8 mouse cellular contexts compared by ENCODE assay signal in genomic region chr1:87418733-87419132, GRCm38 (mm10). TPM values are rescaled to one million over a fixed set of nuclear protein-coding genes. Genes with fewer than 3 reads are reported as not detected.
DNase-seq lines count a peak whose midpoint lies in the region; ATAC-seq and TF ChIP-seq lines count a peak whose summit lies in the region.
"Had no signal": no experiment of that assay in that cellular context is flagged by ENCODE, and none has a peak within 500 bp of the region (broad histone marks: within the 10 kb centered on the region; RNA-seq: fewer than 3 reads in every experiment).

No protein-coding gene starts in this region.

- ATAC-seq in Patski: no peak
- ATAC-seq in hematopoietic stem cell, adult 5-6 weeks (replicated peaks in 1 of 2; ENCODE audit: insufficient read depth in 1 of 2, low FRiP score in 2 of 2, low TSS enrichment in 1 of 2, low read depth in 1 of 2, poor library complexity in 2 of 2, severe bottlenecking in 2 of 2): peak; percentile 64 to 75
- ATAC-seq in stomach, postnatal 0 days (ENCODE audit: low FRiP score, low TSS enrichment): no peak

- H3K27ac ChIP-seq in CH12.LX (ENCODE audit: insufficient read depth, low read depth): no peak overlapping the region
- H3K27ac ChIP-seq in stomach, postnatal 0 days (replicated peaks): no peak overlapping the region

- H3K9ac ChIP-seq in CH12.LX (ENCODE audit: insufficient read depth, low read depth): no peak overlapping the region
- H3K9ac ChIP-seq in stomach, postnatal 0 days (ENCODE audit: low read length): no peak overlapping the region

- peaks cover 55 to 92% of the 10 kb centered on the region in 2 experiments for H3K36me3 ChIP-seq in CH12.LX (replicated peaks in 1 of 2; ENCODE audit: control insufficient read depth in 1 of 2, insufficient read depth in 1 of 2, low read length in 1 of 2)
- H3K36me3 ChIP-seq in stomach, postnatal 0 days (ENCODE audit: control insufficient read depth, insufficient read depth, low read length): peaks cover 11% of the 10 kb centered on the region

- dilution Hi-C loops in CH12.LX (cut with MboI; ENCODE audit: extremely low pct_ligation_motif_present, extremely low pct_unique_long_range_greater_than_20kb, low sequenced_read_pairs): no loop called here

- 81% methylated on average over 4 of the region's 4 CpGs for WGBS in stomach, postnatal 0 days

- H3K79me2 ChIP-seq in CH12.LX (replicated peaks; ENCODE audit: control insufficient read depth, extremely low read depth, insufficient read depth, poor library complexity, severe bottlenecking): peaks cover 7% of the 10 kb centered on the region

- H3K4me3 ChIP-seq in CH12.LX (replicated peaks in 1 of 3; ENCODE audit: low read depth in 2 of 3, low read length in 2 of 3, poor library complexity in 1 of 3): no peak overlapping the region
- H3K4me3 ChIP-seq in stomach, postnatal 0 days (ENCODE audit: low read depth, low read length): no peak overlapping the region

- no peak overlapping the region for H3K4me2 ChIP-seq in CH12.LX (ENCODE audit: insufficient read depth, low read depth, poor library complexity, severe bottlenecking)
- H3K4me2 ChIP-seq in stomach, postnatal 0 days (replicated peaks; ENCODE audit: low read depth): no peak overlapping the region

- DNase-seq in layer of hippocampus, adult 11-12 months (ENCODE audit: low spot score): peak; percentile 33
- no peak for DNase-seq in layer of hippocampus, postnatal 36 days
- DNase-seq in CH12.LX (ENCODE audit: extremely low read depth): peak; percentile 74
- DNase-seq in Patski (ENCODE audit: low read depth, low spot score): peak; percentile 27
- no peak for DNase-seq in stomach, postnatal 0 days (ENCODE audit: low spot score)
- DNase-seq in testis, postnatal 10 days (ENCODE audit: low spot score): no peak

- H3K27me3 ChIP-seq in CH12.LX (replicated peaks): no peaks in the 10 kb centered on the region
- no peaks in the 10 kb centered on the region for H3K27me3 ChIP-seq in Patski
- no peaks in the 10 kb centered on the region for H3K27me3 ChIP-seq in stomach, postnatal 0 days (ENCODE audit: control insufficient read depth, insufficient read depth, low read length)

- POLR2A ChIA-PET in Patski (lab: Charles Lee): interaction anchor here (0.5 to 0.7 kb wide), 2 partner anchors 86 to 176 kb away, joined by 3 to 4 read pairs; no protein-coding TSS in a partner anchor

- in situ Hi-C loops in CH12.LX (cut with MboI; ENCODE audit: low pct_ligation_motif_present, low pct_unique_long_range_greater_than_20kb, low sequenced_read_pairs): no loop called here
- in situ Hi-C loops in Patski (cut with MboI; ENCODE audit: low pct_unique_long_range_greater_than_20kb): no loop called here

- CTCF ChIA-PET in Patski (lab: Charles Lee): interaction anchor here (0.8 to 2.9 kb wide), 6 partner anchors 10 to 27 kb away, joined by 3 to 9 read pairs (median 4); no protein-coding TSS in a partner anchor

- H3K9me3 ChIP-seq in CH12.LX (replicated peaks; ENCODE audit: low read length): no peaks in the 10 kb centered on the region
- H3K9me3 ChIP-seq in stomach, postnatal 0 days (ENCODE audit: control insufficient read depth, low read length): no peaks in the 10 kb centered on the region

- TF ChIP-seq RAD21 in CH12.LX (IDR thresholded peaks at IDR 0.05; ENCODE audit: low read depth, low read length): peak; percentile 26

- H3K4me1 ChIP-seq in CH12.LX (ENCODE audit: control insufficient read depth in 1 of 2, insufficient read depth in 2 of 2): no peaks in the 10 kb centered on the region
- H3K4me1 ChIP-seq in stomach, postnatal 0 days (replicated peaks; ENCODE audit: control insufficient read depth, insufficient read depth): no peaks in the 10 kb centered on the region

- no peak for TF ChIP-seq POLR2A in CH12.LX (IDR thresholded peaks at IDR 0.05; ENCODE audit: low read depth, low read length)

- peak; percentile 72 to 86 for TF ChIP-seq CTCF in CH12.LX (conservative IDR thresholded peaks at IDR 0.05 in 1 of 2, IDR thresholded peaks at IDR 0.05 in 1 of 2; ENCODE audit: low read depth in 2 of 2, low read length in 2 of 2)
- TF ChIP-seq CTCF in Patski (IDR thresholded peaks at IDR 0.05): peak; percentile 72
- peak; percentile 81 for TF ChIP-seq CTCF in stomach, postnatal 0 days (IDR thresholded peaks at IDR 0.05; ENCODE audit: low read depth)

- no peak for TF ChIP-seq EP300 in CH12.LX (IDR thresholded peaks at IDR 0.05; ENCODE audit: low read length)
- no peak for TF ChIP-seq EP300 in stomach, postnatal 0 days (optimal IDR thresholded peaks at IDR 0.05)

TF ChIP-seq in CH12.LX, 34 proteins besides CTCF, POLR2A, EP300 and RAD21:
- TF ChIP-seq NELFE (IDR thresholded peaks at IDR 0.05; ENCODE audit: low read depth, low read length): 0 out of 2 replicates have a peak, but pooled peaks have one; percentile 22
- no peak for TF ChIP-seq RCOR1 (conservative IDR thresholded peaks at IDR 0.05; ENCODE audit: low read depth, low read length)
- peak; percentile 82; the same call in 1 of the 2 replicates for TF ChIP-seq MAFK (IDR thresholded peaks at IDR 0.05; ENCODE audit: insufficient replicate concordance, low read length)
- no peak for TF ChIP-seq MYC (IDR thresholded peaks at IDR 0.05; ENCODE audit: low read depth, low read length)
- TF ChIP-seq SMC3 (IDR thresholded peaks at IDR 0.05; ENCODE audit: low read depth, low read length): peak; percentile 42

RNA-seq across cellular contexts. Expression of gene Kcnj13, which starts 24.2 kb away (rescaled TPM):
- 1 to 10 TPM in 1 of 2 experiments, under 1 TPM in 1; 0.27 to 3.4 TPM for total RNA-seq in layer of hippocampus, postnatal 36 days (2021)
- 0.17 and 0.30 TPM in 2 replicates for total RNA-seq in CH12.LX (2012; rRNA removed)
- not detected in 2 replicates for total RNA-seq in CH12.LX (2014; rRNA removed)
- not detected in 2 replicates for polyA plus RNA-seq in CH12.LX (2012; ENCODE audit: insufficient read length, low read depth)
- 0.41 TPM for polyA plus RNA-seq in Patski (2021)
- total RNA-seq in hematopoietic stem cell, adult 5-6 weeks (2017): not detected in 2 replicates
- polyA plus RNA-seq in stomach, postnatal 0 days (2015; fragmentation: Nextera tagmentation; extraction: Ambion mirVana): 10.9 and 11.6 TPM in 2 replicates
- total RNA-seq: heart, adult 18-20 months had no signal

RNA-seq across cellular contexts. Expression of gene Snorc, which starts 51.3 kb away (rescaled TPM):
- not detected for total RNA-seq in layer of hippocampus, postnatal 36 days (2021)
- not detected in 2 replicates for total RNA-seq in CH12.LX (2012; rRNA removed)
- total RNA-seq in CH12.LX (2014; rRNA removed): not detected in 2 replicates
- not detected in 2 replicates for polyA plus RNA-seq in CH12.LX (2012; ENCODE audit: insufficient read length, low read depth)
- polyA plus RNA-seq in Patski (2021): not detected
- total RNA-seq in hematopoietic stem cell, adult 5-6 weeks (2017): not detected in 2 replicates
- polyA plus RNA-seq in stomach, postnatal 0 days (2015; fragmentation: Nextera tagmentation; extraction: Ambion mirVana): not detected in 2 replicates
- total RNA-seq: heart, adult 18-20 months had no signal

Comparison
In these comparisons a context has a peak if more than half of its experiments do, and no peak if none do; other contexts are left out.
1. DNase-seq: peak in layer of hippocampus, adult 11-12 months (single experiment), CH12.LX (single experiment) and Patski (single experiment); none in layer of hippocampus, postnatal 36 days (0 of 2), stomach, postnatal 0 days (single experiment) and testis, postnatal 10 days (single experiment).
2. ATAC-seq: peak in hematopoietic stem cell, adult 5-6 weeks (2 of 2); none in Patski (single experiment) and stomach, postnatal 0 days (single experiment).
3. Peak in every context shown above with its lines, with median percentiles within 50 percentile points of each other: CTCF ChIP-seq.